Comparison of ENCODE assay signal across 8 mouse cellular contexts in the genomic region with DNA sequence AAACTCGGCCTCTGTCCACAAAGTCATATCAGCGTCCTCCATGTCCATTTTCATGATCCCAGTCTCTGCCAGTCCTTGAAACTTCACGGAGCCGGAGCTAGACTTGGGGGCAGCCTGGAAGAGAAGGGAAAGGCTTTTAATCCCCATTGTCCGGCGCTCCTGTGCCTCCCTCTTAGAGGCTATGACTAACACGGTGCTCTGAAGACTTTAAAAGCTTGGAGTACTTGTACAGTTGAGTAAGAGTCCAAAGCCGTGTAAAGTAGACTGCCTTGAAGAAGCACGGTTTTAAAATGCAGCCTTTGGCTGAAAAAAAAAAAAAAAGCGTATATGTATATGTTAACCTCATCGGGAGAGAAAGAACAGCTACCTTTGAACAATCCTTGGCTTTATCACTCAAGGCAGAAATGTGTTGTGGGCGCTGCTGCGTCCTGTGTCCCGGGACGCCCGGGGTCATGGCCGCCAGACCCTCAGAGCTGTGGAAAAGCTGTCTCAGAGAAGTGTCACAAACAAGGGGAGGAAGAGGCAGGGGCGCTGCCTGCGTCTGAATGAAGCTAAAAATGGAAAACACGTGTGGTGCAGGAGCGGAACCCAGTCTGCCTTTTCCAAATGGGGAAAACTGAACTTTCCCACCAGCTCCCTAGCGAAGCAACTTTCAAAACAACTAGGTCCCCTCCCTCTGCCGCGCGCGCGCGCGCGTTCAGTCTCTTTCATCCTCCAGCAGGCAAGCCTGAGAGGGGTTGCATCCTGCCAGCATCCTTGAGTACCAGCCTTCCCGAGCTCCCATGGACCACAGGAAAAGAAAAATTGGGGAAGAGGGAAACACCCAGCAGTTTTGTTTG.
DNase-seq lines count a peak whose midpoint lies in the region; ATAC-seq lines count a peak whose summit lies in the region.

No protein-coding gene starts in this region.

- no peak for ATAC-seq in forebrain, embryonic 14.5 days
- ATAC-seq in hindbrain, embryonic 16.5 days = no peak
- no peak for ATAC-seq in liver, embryonic 15.5 days (ENCODE audit: insufficient read depth)

- 2% methylated on average over 31 of the region's 31 CpGs for WGBS in forebrain, embryonic 14.5 days
- under 1% methylated on average over 31 of the region's 31 CpGs for WGBS in hindbrain, embryonic 16.5 days
- 4% methylated on average over 31 of the region's 31 CpGs for WGBS in liver, embryonic 15.5 days (ENCODE audit: insufficient replicate concordance)

- no peak overlapping the region for H3K27ac ChIP-seq in forebrain, embryonic 14.5 days (ENCODE audit: low read depth, low read length)
- H3K27ac ChIP-seq in hindbrain, embryonic 16.5 days (ENCODE audit: low read depth, low read length) = no peak overlapping the region
- H3K27ac ChIP-seq in liver, embryonic 15.5 days (replicated peaks) = no peak overlapping the region

- peaks cover 18% of the 10 kb centered on the region; the same call in 1 of the 2 replicates for H3K4me1 ChIP-seq in forebrain, embryonic 14.5 days (ENCODE audit: control insufficient read depth, insufficient read depth, low read length)
- peaks cover 13% of the 10 kb centered on the region for H3K4me1 ChIP-seq in hindbrain, embryonic 16.5 days (ENCODE audit: control insufficient read depth, insufficient read depth, low read depth, low read length)
- H3K4me1 ChIP-seq in liver, embryonic 15.5 days (replicated peaks) = peaks cover 33% of the 10 kb centered on the region

- H3K27me3 ChIP-seq in forebrain, embryonic 14.5 days (replicated peaks; ENCODE audit: control insufficient read depth, insufficient read depth, low read length) = peaks cover 28% of the 10 kb centered on the region
- H3K27me3 ChIP-seq in hindbrain, embryonic 16.5 days (replicated peaks; ENCODE audit: control insufficient read depth, insufficient read depth, low read length) = peaks cover 8% of the 10 kb centered on the region
- H3K27me3 ChIP-seq in liver, embryonic 15.5 days = peaks cover 48% of the 10 kb centered on the region

- H3K9ac ChIP-seq in forebrain, embryonic 14.5 days (ENCODE audit: low read length) = peak overlapping the region; percentile 25; the same call in 1 of the 2 replicates
- H3K9ac ChIP-seq in hindbrain, embryonic 16.5 days (ENCODE audit: low read depth, low read length) = no peak overlapping the region
- no peak overlapping the region for H3K9ac ChIP-seq in liver, embryonic 15.5 days

- DNase-seq in 3T3-L1 (ENCODE audit: low read depth, low spot score) = peak; percentile 4
- DNase-seq in Muller cell, postnatal 12 days (ENCODE audit: inconsistent ontology term) = peak; percentile 57
- peak; percentile 62 for DNase-seq in forebrain, embryonic 14.5 days (ENCODE audit: low spot score)
- DNase-seq in retina, embryonic 14.5 days (ENCODE audit: low spot score) = peak; percentile 54
- DNase-seq in cerebellum, adult 18-20 months = no peak
- no peak for DNase-seq in left cerebral cortex, adult 11 months (ENCODE audit: low spot score)

- H3K9me3 ChIP-seq in forebrain, embryonic 14.5 days (replicated peaks; ENCODE audit: control insufficient read depth, low read length) = no peaks in the 10 kb centered on the region
- no peaks in the 10 kb centered on the region for H3K9me3 ChIP-seq in hindbrain, embryonic 16.5 days (ENCODE audit: control insufficient read depth, low read length)
- no peaks in the 10 kb centered on the region for H3K9me3 ChIP-seq in liver, embryonic 15.5 days (replicated peaks)

- H3K4me2 ChIP-seq in forebrain, embryonic 14.5 days (ENCODE audit: low read length) = peak overlapping the region; percentile 99
- H3K4me2 ChIP-seq in hindbrain, embryonic 16.5 days (ENCODE audit: low read length) = peak overlapping the region; percentile 99
- peak overlapping the region; percentile 91 for H3K4me2 ChIP-seq in liver, embryonic 15.5 days

- H3K36me3 ChIP-seq in forebrain, embryonic 14.5 days (ENCODE audit: control insufficient read depth, insufficient read depth, low read length) = no peaks in the 10 kb centered on the region
- no peaks in the 10 kb centered on the region for H3K36me3 ChIP-seq in hindbrain, embryonic 16.5 days (ENCODE audit: control insufficient read depth, insufficient read depth, low read length)
- H3K36me3 ChIP-seq in liver, embryonic 15.5 days (replicated peaks) = no peaks in the 10 kb centered on the region

- peak overlapping the region; percentile 52 for H3K4me3 ChIP-seq in forebrain, embryonic 14.5 days (ENCODE audit: low read depth, low read length)
- H3K4me3 ChIP-seq in hindbrain, embryonic 16.5 days (ENCODE audit: low read length) = peak overlapping the region; percentile 64
- H3K4me3 ChIP-seq in liver, embryonic 15.5 days (replicated peaks) = peak overlapping the region; percentile 64

Comparison
In these comparisons a context has a peak if more than half of its experiments do, and no peak if none do; other contexts are left out.
1. DNase-seq: peak in 3T3-L1 (single experiment), Muller cell, postnatal 12 days (single experiment), forebrain, embryonic 14.5 days (single experiment) and retina, embryonic 14.5 days (single experiment); none in cerebellum, adult 18-20 months (0 of 2) and left cerebral cortex, adult 11 months (single experiment).
2. Peak in every context shown above with its lines, with median percentiles within 50 percentile points of each other: H3K4me2 ChIP-seq and H3K4me3 ChIP-seq.